Mouse (Mus musculus) kidney, postnatal 10 days (tissue): ENCODE data around the gene Ctsw.

Experiments
- DNase-seq: peaks from one replicate; pipeline ENCODE4 v3.0.0; 2021; ENCODE audit warnings: mixed read lengths

Ctsw gene

DNA sequence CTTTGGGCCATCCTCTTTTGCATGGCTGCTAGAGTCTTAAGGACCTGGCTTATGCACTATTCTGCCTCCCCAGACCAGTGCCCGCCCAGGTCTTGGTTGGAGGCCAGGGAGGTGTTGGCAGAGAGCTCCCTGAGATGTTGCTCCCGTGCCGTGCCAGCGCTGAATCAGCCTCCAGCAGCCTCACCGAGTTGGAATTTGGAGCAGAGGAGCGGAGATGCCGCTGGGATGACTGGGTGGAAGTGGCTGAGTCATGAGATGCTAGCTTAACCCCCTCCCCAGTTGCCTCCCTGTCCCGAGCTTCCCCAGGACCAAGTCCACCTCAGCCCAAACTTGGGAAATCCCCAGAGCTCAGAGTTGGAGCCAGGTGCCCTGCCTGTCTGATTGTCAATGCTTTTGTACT lies 38.5 kb downstream of the Ctsw start:
- peak; percentile 74 for DNase-seq

DNA sequence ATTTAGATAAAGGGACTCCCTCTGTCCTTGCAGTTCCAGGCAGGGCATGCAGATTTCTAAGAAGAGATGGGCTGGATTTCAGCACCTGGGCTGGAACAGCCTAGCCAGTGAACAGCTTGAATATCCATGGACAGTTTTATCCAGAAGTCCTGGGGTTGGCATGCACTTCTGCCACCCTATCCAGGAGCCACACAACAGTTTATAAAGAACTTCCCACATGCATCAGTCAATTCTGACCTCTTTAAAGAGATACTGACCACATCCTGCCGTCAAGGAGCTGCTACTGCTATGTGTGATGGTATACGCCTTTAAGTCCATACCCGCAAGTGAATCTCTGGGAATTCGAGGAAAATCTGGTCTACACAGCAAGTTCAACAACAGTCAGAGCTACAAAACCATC lies 39.1 kb downstream of the Ctsw start:
- no peak for DNase-seq

DNA sequence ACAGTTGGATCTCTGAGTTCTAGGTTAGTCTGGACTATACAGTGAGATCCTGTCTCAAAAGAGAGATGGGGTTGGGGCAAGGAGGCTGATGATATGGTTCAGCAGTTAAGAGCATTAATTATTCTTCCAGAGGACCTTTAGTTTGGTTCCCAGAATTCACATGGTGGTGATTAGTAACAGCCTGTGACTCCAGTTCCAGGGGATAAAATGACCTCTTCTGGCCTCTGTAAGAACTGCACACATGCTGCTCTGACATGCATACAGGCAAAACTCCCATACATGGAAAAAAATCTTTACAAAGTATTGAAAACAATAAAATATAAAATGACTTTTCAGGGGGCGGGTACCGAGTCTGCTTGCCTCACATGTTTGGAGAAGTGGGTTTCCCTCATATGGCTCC lies 40.2 kb downstream of the Ctsw start:
- peak; percentile 53 for DNase-seq

DNA sequence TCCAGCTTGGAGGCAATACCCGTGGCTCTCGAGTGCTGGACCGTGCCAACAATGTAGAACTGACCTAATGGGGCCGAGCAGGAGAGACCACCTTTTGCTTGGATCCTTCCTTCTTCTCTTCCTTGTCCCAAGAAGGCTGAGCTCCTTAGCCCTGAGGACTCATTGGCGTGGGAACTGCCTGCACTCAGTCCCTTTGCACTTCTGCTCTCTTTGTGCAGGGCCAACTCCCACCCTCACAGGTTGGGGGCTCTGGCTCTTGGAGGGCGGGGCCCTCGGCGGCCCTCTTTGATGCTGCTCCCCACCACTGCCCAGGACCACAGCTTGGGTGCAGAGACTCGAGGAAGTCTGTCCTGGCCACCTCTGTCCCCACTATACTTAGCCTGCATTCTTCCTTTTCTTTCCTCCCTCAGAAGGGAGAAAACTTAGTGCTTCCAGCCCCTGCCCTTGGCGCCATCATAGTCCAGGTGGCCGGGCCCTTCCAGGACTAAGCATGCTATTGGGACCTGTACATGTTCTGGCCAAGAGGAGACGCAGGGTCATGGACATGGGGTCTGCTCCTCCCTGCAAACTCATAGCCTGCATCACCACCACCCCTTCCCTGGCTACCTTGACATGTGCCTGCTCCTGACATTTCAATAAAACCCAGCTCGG lies 41.5 kb downstream of the Ctsw start:
- DNase-seq, result no peak

DNA sequence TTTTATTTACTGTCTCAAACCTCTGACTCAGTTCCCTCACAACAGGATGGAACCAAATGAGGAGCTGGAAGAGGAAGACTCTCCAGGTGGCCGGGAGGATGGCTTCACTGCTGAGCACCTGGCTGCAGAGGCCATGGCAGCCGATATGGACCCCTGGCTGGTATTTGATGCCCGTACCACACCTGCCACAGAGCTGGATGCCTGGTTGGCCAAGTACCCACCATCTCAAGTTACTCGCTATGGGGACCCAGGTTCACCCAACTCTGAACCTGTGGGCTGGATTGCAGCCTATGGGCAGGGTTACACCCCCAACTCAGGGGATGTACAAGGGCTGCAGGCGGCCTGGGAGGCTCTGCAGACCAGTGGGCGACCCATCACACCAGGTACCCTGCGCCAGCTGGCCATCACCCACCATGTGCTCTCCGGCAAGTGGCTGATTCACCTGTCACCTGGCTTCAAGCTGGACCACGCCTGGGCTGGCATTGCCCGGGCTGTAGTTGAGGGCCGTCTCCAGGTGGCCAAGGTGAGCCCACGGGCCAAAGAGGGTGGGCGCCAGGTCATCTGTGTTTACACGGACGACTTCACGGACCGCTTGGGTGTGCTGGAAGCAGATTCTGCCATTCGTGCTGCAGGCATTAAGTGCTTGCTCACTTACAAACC lies 42.3 kb downstream of the Ctsw start:
- DNase-seq, result peak; percentile 44

DNA sequence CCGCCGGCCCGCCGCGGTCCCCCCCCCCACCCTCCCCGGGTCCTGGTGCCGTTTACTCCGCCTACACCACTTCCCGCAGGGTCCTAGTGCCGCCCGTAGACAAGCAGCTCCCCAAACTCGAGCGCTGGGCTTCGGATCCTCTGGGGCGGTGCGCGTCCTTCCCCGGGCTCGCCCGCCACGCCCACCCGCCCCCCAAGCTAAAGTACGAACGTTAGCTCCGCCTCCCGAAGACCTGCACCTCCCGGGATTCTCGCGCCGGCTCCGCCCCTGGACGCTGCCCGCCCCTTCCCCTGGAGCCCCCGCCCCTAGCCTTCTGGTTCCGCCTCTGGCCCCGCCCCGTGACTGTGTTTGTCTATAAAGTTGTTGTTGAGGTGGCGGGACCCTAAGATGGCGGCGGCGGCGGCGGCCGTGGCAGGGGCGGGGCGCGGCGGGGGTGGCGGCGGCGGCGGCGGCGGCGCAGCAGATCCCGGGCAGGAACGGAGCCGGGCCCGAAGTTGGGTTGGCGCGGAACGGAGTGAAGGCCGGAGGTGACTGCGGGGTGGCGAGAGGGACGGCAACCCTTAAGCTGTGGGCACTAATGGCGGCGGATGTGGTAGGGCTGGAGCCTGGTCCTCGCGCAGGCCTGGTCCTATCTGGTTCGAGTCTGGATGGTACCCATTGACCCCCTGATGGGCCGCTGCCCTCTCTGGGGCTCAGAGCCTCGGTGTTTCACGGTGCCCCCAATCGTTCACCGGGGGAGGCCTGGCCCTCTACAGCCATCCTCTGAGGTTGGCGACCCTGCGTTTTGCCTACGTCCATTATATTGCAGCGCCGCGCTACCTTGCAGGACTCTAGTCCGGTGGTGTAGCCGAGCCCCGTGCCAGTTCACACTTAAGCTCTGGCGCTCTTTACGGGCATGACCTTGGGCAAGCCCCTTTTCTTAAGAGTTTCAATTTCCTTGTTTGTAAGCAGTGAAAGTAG lies 43.2 kb downstream of the Ctsw start, which contains the start of the genes Drap1 and AI837181:
Gene Drap1 (minus strand): TSS at position 198 of the 960 bp plus-strand sequence.
Gene AI837181 (plus strand): TSS at position 363 of the 960 bp plus-strand sequence.
- DNase-seq, result peak; percentile 98

DNA sequence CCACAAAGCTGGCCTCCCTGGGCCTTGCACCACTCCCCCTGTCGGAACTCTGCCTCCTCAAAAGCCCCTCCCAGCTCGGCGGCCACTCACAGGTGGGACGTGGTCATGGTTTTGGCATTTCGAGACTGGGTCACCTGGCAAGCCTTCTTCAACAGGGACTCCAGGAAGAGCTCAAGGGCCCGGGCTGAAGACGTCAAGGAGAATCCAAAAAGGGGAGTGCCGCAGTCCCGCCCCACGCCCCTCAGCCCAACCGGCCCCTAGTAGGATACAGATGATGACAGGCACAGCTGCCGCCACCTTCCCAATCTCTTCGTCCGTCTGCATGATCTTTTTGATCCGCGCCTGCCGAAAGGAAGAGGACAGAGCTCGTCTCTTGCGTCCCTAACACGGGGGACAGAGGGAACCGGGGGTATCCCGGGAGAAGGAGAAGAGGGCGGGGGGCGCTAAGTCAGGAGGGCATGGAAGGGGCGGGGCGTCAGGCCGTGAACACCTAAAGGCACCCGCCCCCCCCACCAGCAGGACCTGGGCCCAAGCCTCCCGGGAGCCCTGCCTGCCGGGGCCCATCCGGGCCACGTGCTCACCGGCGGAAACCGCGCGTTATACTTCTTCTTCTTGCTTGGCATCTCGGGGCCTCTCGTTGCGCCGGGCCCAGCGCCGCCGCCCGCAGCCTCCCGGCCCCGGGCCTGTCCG lies 44.1 kb downstream of the Ctsw start:
- DNase-seq, result peak; percentile 90

DNA sequence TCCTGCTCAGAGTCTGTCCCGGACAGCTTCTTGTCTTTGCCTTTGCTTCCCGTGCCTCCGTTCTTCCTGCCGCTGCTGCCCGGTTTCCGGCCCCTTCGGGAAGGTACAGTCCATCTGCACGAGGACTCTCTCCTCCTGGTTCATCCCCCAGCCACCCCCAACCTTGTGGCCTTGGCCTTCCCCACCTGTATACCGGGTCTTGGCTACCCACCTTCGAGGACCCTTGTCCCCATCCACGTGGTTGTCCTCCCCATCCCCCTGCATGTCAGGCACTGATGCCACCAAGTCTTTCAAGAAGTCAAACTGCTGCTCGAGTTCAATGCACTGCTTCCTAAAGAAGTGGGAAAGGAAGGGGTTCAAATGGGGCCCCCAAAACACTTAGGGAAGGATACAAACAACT lies 44.7 kb downstream of the Ctsw start:
- peak; percentile 42 for DNase-seq

DNA sequence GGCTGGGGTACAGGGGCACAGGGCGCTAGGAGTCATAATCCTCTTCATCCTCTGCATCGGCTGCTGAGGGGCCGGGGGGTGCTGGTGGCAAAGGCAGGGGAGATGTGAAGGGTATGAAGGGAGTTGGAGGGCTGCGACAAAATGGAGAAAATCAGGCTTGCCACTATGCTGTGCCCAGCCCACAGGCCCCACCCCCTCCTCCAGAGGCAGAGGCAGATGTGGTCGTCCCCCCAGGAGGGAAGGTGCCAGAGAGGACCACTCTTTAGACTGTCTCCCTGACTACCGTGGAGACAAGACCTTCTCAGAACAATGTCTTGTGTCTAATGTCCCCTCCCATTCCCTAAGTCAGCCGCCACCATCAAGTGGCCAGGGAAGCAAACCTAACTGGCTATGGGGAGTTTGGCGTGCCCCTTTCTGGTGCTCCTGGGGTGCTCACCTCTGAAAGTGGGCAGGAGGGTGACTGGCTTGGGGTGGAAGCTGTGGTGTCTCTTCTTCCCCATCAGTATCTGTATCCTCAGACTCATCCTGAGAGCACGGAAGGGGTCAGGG lies 45.3 kb downstream of the Ctsw start:
- DNase-seq, result peak; percentile 26

DNA sequence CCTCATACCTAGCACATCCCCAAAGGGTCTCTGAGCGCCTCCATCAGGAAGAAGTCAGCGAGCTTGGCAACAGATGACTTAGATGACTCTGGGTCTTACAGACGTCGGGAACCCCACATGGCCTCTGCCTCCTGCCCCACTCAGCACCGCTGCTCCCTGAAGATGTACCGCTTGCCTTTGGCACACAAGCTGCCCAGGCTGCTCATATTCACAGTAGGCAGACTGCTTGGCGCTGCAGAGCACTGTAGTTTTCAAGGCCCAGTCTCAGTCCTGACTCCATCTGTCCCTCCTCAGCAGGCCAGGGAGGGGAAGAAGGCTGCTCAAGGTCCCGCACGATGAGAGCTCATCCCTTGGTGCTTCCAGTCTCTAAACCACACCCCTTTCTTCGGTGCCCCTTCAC lies 46.0 kb downstream of the Ctsw start:
- DNase-seq, result no peak

DNA sequence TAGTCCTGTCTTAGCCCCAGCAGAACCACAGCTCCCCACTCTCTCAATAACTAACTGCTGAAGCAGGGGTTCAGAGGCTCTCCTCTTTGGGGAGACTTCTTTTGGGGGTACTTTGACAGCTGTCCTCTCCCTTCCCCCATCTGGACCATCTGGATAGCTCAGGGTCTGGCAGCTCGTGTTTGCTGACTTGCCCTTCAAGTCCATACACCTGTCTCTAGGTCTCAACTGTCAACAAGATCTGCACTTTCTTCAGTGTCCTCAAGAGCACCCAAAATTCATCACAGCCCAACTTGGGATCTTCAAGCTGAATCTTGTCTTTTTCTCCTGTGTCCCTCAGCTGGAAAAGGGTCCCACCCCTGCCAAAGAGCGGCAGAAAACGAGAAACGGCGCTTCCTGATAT lies 46.5 kb downstream of the Ctsw start:
- no peak for DNase-seq

DNA sequence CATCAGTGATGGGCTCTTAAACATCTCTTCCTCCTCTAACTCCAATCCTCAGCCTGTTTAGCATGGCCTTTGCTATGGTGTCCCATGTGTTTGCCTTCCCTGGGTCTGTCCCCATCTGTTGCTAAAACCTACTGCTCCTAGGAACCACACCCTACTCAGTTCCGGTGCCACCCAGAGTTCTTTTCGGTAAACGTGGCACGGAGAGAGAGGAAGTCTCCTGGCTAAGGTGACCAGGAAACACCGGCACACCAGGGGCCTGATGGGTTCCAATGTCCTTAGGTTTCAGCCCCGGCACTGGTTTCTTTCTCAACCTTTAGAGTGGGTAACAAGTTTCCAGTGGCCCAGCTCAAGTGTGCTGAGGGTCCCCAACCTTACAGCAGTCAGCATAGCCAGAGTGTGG lies 47.7 kb downstream of the Ctsw start:
- DNase-seq, result no peak

DNA sequence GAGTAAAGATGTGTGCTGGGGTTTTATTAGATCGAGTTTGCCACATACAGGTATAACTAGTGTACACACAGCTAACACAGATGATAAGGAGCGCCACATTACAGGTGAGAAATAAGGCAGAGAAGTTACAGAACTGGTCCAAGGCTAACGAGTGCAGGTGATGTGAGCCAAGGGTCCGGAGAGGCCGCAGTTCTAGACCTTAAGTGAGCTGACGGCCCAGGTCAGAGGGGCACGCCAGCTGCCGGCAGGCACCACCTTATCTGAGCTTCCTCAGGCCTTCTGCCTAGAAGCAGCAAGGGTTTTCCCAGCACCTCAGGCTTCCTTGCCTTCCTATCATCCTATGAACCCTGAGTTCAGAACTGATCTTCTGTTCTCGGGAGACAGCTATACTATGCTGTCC lies 48.7 kb downstream of the Ctsw start:
- no peak for DNase-seq

DNA sequence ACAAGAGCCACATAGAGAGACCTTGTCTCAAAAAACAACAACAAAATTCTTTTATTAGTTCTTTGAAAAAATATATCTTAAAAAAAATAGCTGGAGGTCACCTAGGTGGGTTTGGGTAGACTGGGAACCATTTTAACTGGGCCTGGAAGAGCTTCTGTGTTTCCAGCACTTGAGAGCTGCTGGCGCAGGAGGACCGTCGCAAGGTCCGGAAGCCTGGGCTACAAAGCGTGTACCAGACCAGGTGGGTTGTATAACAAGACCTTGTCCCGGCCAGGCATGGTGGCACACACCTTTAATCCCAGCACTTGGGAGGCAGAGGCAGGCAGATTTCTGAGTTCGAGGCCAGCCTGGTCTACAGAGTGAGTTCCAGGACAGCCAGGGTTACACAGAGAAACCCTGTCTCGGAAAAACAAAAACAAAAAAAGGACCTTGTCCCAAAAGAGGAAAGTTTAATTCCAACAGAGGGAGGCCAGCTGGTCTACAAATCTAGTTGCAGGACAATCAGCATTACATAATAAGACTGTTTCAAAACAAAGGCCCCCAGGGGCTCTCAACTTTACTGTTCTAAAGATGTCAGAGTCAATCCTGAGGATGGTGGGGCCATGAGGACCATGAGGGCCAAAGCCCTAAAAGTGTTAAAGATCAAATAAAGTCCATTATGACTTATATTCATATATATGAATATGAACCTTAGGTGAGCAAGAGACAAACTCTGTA lies 49.4 kb downstream of the Ctsw start:
- no peak for DNase-seq
